In the genomic region with DNA sequence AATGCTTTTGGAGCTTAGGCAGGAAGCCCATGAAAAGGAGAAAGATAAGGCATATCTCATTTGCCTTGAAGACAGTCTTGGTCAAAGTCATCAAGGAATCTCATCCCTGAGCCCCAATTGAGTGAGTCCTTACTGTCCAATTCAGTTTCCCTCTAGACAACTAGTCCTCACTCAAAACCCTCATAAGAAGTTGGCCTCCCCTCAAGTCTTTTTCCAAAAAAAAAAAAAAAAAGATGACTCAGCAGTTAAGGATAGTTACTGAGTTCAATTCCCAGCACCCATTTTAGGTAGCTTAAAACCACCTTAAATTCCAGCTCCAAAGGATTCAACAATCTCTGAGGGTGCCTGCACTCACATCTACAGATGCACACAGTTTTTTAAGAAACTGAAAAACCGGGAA, we compare ENCODE assay signal across 16 mouse cellular contexts.
"Had no signal": no experiment of that assay in that cellular context is flagged by ENCODE, and none has a peak within 500 bp of the region (broad histone marks: within the 10 kb centered on the region; RNA-seq: fewer than 3 reads in every experiment).

No protein-coding gene starts in this region.

- H3K9ac ChIP-seq: neural tube, embryonic 13.5 days; neural tube, embryonic 15.5 days; stomach, embryonic 15.5 days had no signal

- H3K27ac ChIP-seq: neural tube, embryonic 13.5 days; neural tube, embryonic 15.5 days; stomach, embryonic 15.5 days; stomach, postnatal 0 days had no signal

- H3K9me3 ChIP-seq: neural tube, embryonic 13.5 days; neural tube, embryonic 15.5 days; stomach, embryonic 15.5 days had no signal

- H3K27me3 ChIP-seq: neural tube, embryonic 13.5 days; neural tube, embryonic 15.5 days; stomach, embryonic 15.5 days had no signal

- H3K4me2 ChIP-seq: neural tube, embryonic 13.5 days; neural tube, embryonic 15.5 days; stomach, embryonic 15.5 days had no signal

- DNase-seq: retina, postnatal 1 day; right cerebral cortex, adult 18-20 months; right cerebral cortex, postnatal 14 days; right cerebral cortex, postnatal 25 days; right cerebral cortex, postnatal 4 days; spleen, adult 18-20 months; thymus, adult 18-20 months; thymus, adult 2 months; thymus, postnatal 14 days; thymus, postnatal 25 days; thymus, postnatal 36 days; thymus, postnatal 4 days had no signal

- H3K4me1 ChIP-seq: neural tube, embryonic 13.5 days; neural tube, embryonic 15.5 days; stomach, embryonic 15.5 days had no signal

- H3K36me3 ChIP-seq: neural tube, embryonic 13.5 days; neural tube, embryonic 15.5 days; stomach, embryonic 15.5 days had no signal

- H3K4me3 ChIP-seq: neural tube, embryonic 13.5 days; neural tube, embryonic 15.5 days; stomach, embryonic 15.5 days had no signal
